Mouse (Mus musculus): ENCODE results near the gene H3f3a.

DNA sequence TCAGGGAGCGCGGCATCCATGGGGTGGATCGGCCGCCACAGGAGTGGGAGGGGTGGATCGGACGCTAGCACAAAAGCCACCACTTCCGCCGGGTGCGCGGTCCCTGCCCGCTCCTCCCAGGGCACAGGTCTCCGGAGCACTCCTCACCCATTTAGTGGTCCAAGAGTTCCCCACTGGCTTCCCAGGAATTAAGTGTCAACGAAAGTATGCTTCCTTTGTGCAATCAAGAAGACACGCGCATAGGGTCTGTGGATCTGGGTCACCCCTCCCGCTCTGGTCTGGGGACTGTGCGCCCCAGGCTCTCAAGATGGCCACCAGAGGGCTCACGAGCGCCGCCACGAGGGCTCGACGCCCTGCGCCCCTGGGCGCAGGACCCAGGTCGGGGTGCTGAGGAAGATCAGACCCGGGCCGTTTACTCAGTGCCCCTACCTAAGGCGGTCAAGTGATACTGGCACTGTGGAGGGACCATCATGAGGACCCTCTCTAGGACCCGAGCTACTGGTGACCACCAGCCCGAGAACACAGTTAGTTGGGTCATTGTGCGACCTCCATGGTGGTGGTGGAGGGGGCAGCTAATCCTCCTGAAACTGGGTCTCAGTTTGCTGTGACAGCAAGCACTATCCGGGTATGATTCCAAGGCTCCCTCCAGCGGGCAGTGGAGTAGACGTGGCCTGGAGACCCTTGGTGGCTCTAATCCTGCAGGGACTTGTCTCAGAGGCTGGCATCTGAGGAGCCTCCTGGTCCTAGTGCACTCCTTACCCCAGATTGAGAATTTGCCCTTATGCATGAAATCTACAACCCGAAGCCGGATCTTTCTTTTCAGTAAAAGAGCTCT lies 45.2 kb downstream of the H3f3a start:
- TF ChIP-seq CTCF (IDR thresholded peaks at IDR 0.05; ENCODE audit: low read depth) = peak; percentile 87
- TF ChIP-seq EP300 (IDR thresholded peaks at IDR 0.05; ENCODE audit: low read depth) = no peak

Measured in liver, embryonic 14.5 days (tissue).